Mouse (Mus musculus) spleen, postnatal 14 days (tissue): ENCODE measurements around the gene 9130023H24Rik.
A peak's percentile ranks its signal among the peaks of the same experiment; 100 is the strongest.

Source experiments
- DNase-seq, 2 experiments: peaks; one replicate each; pipeline ENCODE4 v3.0.0; 2021 to 2022; ENCODE audit warnings: low spot score in 2 of 2

Gene 9130023H24Rik

DNA sequence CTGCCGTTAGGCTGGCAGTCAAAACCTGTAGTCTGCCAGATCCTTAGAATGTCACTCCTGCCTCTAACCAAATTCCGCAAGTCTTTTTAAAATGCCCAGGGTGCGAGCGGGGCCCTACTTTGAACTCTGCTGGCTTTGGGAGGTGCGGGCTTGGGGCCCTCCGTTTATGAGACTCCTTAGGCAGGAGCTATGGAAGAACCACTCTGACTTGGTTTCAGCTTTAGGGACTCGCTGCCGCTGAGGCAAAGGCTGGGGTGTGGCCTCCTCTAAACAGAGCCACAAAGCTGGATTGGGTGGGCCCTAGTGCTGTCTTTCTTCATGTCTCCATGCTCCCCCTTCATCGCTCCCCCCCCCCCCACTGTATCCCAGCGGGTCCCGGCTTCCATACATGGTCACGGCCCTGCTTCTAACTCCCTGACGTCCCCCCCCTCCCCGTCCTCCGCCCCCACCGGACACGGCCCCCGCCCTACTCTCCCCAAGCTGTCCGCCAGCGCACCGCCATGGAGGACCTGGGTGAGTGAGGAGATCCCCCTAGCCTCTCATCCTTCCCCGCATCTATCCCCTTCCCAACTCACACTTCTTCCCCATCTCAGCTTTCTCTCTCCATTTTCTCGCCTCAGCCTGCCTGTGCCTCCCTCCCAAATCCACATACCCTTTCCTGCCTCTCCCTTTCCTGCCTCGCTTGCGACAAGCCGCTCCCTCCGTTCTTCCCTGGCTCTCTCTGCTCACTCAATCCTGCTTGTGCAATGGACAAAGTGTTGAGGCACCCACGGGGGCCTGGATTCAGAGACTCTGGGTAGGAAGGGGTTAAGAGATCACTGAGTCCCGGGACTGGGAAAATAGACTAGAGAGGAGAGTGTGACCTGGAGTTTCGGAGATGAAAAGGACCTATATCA lies 8.9 kb upstream of the 9130023H24Rik start, which contains the start of gene Tgfb1i1:
Gene Tgfb1i1 (plus strand): TSS at position 317 of the 896 bp plus-strand sequence.
- peak in 1 of 2 experiments; percentile 6 for DNase-seq

DNA sequence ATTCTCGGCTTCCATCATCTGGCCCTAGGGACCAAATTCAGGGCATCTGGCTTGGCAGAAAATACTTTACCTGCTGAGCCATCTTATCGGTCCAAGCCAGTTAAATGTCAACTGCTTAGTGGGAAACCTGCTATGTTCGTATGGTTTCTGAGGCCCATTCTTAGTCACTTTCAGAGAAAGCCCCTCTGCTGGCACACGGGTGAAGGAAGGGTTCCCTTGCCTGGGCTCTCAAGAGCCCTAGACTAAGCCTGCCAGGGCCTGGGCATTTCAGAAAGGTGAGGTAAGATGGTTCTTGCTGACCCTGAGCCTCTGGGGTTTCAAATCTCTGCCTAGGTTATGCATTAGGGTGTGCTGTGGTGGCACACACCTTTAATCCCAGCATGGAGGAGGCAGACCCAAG lies 7.7 kb upstream of the 9130023H24Rik start:
- no peak for DNase-seq

DNA sequence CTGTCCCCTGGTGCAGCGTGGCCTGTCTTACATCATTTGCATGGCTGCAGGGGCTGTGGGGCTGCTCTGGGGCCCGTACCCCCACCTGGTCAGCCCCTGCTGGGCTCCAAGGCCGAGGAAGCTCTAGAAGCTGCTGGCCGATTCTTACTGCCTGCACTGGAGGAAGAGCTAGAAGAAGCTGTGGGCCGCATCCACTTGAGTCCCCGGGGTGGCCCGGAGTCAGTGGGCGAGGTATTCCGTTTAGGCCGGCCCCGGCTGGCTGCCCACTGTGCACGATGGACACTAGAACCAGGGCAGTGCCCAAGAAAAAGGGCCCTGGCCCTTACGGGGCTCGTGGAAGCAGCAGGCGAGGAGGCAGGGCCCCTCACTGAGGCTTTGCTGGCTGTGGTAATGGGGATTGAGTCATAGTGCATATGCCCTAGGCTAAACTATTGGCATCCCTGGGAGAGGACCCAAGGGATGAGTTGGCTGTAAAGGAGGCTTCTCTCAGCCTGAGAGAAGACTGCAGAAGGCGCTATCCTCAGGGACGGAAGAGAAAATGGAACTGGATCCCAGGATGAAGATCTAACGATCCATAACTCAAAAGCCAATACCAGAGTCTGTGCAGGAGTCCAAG lies 6.7 kb upstream of the 9130023H24Rik start:
- no peak for DNase-seq

GRCm38 (mm10) chr7:128243921-128244320 lies 6.1 kb upstream of the 9130023H24Rik start:
- no peak for DNase-seq

DNA sequence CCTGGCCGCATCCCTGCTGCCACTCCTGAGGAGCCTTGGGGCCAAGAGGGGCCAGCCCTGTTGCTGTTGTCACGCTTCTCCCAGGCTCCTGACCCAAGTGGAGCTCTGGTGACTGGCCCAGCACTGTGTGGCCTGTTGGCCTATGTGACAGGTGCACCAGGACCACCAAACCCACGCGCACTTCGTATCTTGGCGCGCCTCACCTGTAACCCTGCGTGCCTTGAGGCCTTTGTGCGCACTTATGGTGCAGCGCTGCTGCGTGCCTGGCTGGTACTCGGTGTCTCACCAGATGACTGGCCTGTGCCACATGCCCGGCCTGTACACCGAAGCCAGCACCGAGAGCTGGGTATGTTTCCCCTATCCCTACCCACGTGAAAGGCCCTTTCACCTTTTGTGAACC lies 4.5 kb upstream of the 9130023H24Rik start:
- DNase-seq = no peak

DNA sequence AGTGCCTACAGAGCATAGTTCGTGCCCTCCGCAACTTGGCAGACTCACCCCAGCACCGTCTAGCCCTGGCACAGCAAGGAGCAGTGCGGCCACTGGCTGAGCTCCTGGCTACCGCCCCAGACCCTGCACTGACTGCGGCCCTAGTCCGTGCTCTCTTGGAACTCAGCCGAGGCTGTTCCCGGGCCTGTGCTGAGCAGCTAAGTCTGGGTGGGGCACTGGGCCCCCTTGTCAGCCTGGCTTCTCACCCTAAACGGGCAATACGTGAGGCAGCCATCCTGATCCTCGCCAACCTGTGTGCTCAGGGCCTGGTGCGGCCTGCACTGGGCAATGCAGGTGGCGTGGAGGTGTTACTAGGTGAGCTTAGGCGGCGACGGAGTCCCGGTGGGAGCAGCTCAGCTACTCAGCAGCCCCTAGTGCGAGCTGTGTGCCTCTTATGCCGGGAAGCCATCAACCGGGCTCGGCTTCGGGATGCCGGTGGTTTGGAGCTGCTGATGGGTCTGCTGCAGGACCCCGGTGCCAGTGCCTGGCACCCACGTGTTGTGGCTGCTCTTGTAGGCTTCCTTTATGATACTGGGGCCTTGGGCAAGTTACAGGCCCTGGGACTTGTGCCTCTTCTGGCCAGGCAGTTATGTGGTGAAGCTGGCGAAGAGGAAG lies 2.4 kb upstream of the 9130023H24Rik start:
- no peak for DNase-seq

DNA sequence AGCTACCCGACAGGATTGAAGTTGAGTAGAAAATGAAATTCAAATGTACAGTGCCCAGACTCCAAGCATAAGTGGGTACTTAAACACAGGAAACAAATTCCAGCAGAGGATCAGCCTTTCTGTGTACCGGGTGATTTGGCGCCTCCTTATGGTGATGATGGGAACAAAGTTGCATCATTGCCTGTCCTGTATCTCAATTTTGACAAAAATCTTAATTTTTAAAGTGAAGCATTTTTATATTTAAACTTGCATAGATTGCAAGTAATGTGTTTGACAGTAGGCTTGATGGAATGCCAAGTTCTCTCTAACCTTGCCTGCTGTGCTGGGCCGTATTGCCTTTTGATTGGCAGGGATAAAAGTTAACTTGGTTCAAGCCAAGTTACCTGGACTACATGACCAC lies 1.2 kb upstream of the 9130023H24Rik start:
- DNase-seq = peak in 1 of 2 experiments; percentile 50

DNA sequence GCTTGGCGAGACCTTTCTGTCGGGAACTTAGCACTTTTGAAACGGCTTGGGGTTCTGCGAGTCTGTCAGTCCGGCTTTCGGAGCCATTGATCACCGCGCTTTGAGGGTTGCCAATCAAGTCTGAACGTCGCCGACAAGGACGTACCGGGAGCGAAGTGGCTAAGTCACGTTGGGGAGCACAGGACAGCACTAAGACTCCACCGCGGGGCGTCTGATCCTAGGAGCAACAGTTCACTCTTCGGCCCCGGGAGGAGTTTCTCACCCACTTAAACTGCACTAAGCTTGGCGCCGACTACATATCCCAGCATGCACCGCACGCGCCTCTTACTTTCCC lies 271 bp downstream of the 9130023H24Rik start:
- no peak for DNase-seq

DNA sequence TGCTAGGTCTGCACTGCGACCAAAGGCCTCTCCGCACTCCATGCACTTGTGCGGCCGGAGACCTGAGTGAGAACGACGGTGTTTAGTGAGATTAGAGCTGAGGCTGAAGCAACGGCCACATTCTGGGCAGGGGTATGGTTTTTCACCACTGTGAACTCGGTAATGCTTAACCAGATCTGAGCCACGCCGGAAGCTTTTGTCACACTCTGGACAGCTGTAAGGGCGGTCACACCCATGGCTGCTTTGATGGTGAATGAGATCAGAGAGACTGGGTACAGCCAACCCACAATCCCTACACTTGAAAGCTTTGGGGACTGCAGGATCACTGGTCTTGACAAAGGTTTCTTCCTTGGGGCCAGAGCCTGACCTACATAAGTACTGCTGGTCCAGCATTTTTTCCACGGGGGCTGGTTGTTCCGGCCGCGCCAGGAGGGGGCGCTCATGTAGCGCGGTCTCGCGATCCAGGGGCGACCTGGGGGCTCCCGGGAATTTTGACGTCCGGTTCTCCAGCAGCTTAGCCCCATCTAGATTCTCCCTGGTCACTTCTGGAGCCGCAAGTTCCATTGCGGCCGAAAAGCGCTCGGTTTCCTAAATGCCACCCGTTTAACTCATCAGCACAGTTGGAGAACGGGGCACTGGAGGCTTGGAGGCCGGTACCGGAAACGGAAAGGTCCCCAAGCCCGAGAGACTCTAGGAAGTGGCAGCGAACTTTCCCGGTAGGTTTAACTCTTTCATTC lies 807 bp downstream of the 9130023H24Rik start, which contains the start of gene Armc5:
Gene Armc5 (plus strand): TSS at position 487 of the 737 bp plus-strand sequence.
- peak; percentile 71 to 83 for DNase-seq

- DNase-seq = no peak
Observed at GRCm38 (mm10) chr7:128236426-128236825, 1.4 kb downstream of the 9130023H24Rik start.

DNA sequence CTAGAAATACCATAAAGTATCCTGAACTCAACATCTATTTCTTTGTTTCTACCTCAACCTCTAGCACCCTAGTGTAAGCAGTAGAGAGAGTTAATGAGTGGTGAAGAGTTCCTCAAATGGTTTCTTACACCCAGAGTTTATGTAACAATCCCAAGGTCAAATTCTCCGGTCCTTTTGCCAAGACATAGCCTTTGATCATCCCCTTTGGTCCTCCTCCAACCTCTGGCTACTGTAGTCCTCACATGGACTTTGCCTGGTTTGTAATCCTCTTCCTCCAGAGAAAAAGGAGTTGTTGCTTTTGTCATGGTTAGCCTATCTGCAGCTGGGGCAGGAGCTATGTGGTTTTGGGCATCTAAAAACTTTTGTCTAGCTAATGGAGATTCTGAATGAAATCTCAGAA lies 2.4 kb downstream of the 9130023H24Rik start:
- no peak for DNase-seq

DNA sequence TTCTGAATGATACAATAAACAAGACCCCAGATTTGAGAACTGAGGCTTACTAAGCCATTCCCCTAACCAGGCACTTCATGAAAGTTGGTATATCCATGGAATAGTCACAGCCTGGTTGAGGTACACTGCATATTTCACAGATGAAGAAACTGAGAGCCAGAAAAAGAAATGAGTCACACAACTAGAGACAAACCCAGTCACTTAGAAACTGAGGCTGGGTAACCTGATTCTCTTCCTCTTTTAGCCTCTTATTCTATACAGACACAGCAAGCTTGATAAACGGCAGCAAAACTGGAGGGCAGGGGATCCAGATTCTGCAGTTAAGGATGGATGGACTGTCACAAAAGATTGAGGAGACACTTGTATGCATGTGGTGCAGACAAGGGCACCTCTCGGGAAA lies 3.0 kb downstream of the 9130023H24Rik start:
- no peak for DNase-seq

DNA sequence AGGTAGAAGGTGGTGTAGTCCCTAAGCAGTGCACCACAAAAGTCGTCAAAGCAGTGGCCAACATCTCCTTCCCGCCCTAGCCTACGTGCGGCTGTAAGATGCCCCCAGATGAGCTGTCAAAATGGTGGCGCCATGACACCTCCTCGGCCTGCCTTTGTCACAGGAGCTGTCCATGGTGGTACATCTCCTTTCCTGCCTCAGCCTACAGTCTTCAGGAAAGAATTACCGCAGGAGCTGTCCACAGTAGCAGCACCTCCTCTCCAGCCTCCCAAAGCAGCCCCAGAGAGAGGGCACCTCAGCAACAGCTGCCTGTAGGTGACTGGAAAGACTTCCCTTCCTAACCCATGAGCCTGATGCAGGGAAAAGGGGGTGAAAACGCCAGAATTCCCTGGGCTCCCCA lies 6.1 kb downstream of the 9130023H24Rik start:
- DNase-seq = no peak

DNA sequence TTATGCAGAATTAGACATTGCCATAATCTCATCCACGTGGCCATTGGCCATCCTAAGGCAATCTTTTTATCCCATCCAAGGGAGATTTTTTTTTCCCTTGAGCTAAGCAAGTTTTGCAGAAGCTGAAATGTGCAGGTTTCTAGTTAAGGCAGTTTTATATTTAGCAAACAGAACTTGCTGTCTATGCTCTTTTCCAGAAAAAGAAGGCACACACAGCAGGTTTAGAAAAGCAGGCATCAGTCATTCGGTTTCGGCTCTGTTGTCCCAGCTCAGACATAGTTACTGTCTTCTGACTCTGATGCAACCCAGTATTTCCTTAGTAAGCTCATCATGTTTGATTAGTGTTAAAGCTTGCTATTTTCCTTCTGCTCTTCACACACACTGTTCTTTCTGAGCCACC lies 16.9 kb downstream of the 9130023H24Rik start:
- no peak for DNase-seq

DNA sequence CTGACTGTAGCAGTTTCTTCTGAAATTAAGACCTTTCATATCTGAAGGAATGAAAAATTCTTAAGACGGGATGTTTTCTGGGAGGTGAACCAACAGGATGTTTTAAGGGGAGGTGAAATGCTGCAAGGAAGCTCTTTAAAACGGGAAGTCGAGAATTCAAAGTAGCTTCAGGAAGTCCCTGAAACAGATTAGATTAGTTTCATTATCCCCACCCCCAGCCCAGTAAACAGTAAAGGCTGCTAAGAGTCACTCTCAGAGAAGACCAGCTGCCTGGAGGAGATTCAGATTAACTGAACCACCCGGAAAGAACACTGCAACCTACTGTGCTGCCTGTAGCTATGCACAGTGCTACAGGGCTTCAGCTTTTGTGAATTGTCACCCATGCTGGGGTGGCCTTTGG lies 17.9 kb downstream of the 9130023H24Rik start:
- no peak for DNase-seq

DNA sequence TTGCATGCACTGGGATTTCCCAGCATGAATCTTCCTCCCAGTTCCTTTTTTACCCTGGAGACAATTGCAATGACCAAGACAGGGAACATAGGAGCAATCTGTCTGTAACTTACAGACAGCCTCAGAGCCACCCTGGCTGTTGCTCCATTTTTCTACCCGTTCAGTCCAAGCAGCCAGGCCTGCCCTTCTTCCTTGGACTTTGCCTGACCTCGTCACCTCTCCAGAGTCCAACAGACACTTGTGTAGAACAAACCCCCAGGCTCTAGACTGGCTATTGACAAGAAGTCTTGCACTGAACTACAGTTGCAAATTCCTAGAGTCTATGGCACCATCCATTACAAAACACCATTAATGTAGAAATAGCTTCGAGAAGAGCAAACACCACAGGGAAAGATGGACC lies 28.0 kb downstream of the 9130023H24Rik start:
- no peak for DNase-seq

DNA sequence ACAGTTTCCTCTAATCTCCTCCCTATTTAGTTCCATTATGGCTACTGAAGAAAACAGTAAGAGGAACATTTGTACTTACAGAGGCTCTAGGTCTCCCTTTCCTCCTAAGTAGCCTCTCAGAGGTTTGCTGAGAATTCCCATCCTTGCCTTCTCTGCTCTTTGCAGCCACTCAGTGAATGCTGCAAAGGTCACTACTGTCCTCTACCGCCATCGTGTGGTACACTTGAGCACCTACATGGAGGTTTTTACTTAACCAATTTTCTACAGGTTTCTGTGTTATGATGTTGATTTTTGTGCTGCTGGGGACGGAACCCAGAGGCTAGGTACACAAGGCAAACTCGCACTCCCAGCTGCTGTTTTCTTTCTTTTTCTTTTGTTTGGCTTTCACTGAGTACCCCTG lies 29.6 kb downstream of the 9130023H24Rik start:
- DNase-seq = peak in 1 of 2 experiments; percentile 47

GRCm38 (mm10) chr7:128206152-128206551 lies 31.7 kb downstream of the 9130023H24Rik start, which contains the start of gene Cox6a2:
Gene Cox6a2 (minus strand): TSS chr7:128206387.
- no peak for DNase-seq

DNA sequence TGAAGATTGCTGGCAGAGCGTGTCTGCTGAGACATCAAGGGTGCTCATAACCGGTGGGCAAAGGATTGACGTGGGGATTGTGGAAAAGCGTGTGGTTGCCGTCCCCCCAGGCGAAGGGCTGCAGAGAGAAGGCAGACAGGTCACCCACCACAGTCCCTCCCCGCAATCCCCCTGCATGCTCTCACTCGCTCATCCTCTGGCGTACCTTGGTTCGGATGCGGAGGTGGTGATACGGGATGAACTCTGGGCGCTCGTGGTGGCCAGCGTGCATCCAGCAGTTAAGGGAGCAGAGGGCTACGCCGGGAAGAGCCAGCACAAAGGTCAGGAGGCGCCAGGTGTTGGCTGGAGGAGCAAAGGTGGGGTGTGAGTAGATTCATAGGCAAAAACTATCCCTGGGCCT lies 32.1 kb downstream of the 9130023H24Rik start:
- DNase-seq = no peak

DNA sequence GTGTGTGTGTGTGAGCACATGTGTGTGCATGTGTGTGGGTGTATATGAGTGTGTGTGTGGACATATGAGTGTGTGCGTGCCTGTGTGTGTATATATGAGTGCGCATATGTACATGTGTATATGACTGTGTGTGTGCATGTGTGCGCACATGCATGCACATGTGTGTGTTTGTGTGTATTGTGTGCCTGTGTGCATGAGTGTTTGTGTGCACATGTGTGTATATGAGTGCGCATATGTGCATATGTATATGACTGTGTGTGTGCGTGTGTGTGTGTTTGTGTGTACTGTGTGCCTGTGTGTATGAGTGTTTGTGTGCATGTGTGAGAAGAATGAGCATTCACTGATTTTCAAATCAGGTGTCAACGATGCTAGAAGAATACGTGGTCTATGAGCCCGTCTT lies 33.7 kb downstream of the 9130023H24Rik start:
- no peak for DNase-seq

GRCm38 (mm10) chr7:128203071-128203470 lies 34.8 kb downstream of the 9130023H24Rik start:
- no peak for DNase-seq

- DNase-seq = no peak
Observed at GRCm38 (mm10) chr7:128201607-128202006, 36.2 kb downstream of the 9130023H24Rik start.
